Mouse (Mus musculus) thymus, adult 2 months (tissue): ENCODE data around the gene Fbn1.

ENCODE experiments used
- CTCF ChIP-seq: fragments of 200-500 bp; IDR thresholded peaks from 2 replicates; pipeline ENCODE4 v1.5.1; 2012; ENCODE audit warnings: mild to moderate bottlenecking, control low read depth, low read length, moderate library complexity, borderline replicate concordance; ENCODE audit not compliant: control insufficient read depth, poor library complexity, insufficient read depth; ENCODE audit errors: extremely low read depth
- POLR2A ChIP-seq: fragments of 200-500 bp; IDR thresholded peaks from 2 replicates; pipeline ENCODE4 v1.6.1; 2012; ENCODE audit warnings: mild to moderate bottlenecking, low read length, control low read depth, moderate library complexity; ENCODE audit not compliant: control insufficient read depth, poor library complexity, insufficient read depth; ENCODE audit errors: extremely low read depth

GRCm38 (mm10) chr2:125506316-125507054 is 1.3 kb downstream of the Fbn1 start:
- no peak for TF ChIP-seq POLR2A
- no peak for TF ChIP-seq CTCF
